Mouse (Mus musculus) neural tube, embryonic 12.5 days (tissue): Measurements from ENCODE around the gene Cpped1. TPM values are rescaled to one million over a fixed set of nuclear protein-coding genes. Genes with fewer than 3 reads are reported as not detected.

Source experiments
- ATAC-seq: fragments of 200-750 bp; cut with Nextera tagmentation; 2 replicates; pipeline ENCODE4 v1.8.0; 2017; ENCODE audit warnings: low read depth, mild to moderate bottlenecking, moderate TSS enrichment, moderate library complexity; ENCODE audit not compliant: low FRiP score
- H3K27ac ChIP-seq: fragments of 300-500 bp; sonication (generic); 2 replicates; pipeline ENCODE4 v1.5.1; 2016
- H3K27me3 ChIP-seq: fragments of 300-500 bp; sonication (generic); replicated peaks from 2 replicates; pipeline ENCODE4 v1.6.1; 2016; ENCODE audit warnings: mild to moderate bottlenecking
- H3K36me3 ChIP-seq: fragments of 300-500 bp; sonication (generic); 2 replicates; pipeline ENCODE4 v1.6.1; 2016; ENCODE audit warnings: mild to moderate bottlenecking
- H3K4me1 ChIP-seq: fragments of 300-500 bp; sonication (generic); 2 replicates; pipeline ENCODE4 v1.6.1; 2016
- H3K4me2 ChIP-seq: fragments of 300-500 bp; sonication (generic); replicated peaks from 2 replicates; pipeline ENCODE4 v1.6.1; 2016; ENCODE audit warnings: mild to moderate bottlenecking
- H3K4me3 ChIP-seq: fragments of 300-500 bp; sonication (generic); 2 replicates; pipeline ENCODE4 v1.5.1; 2016
- H3K9ac ChIP-seq: fragments of 300-500 bp; sonication (generic); 2 replicates; pipeline ENCODE4 v1.6.1; 2016; ENCODE audit warnings: mild to moderate bottlenecking
- H3K9me3 ChIP-seq: fragments of 300-500 bp; sonication (generic); 2 replicates; pipeline ENCODE4 v1.6.1; 2016; ENCODE audit warnings: mild to moderate bottlenecking
- WGBS: fragments of 180-500 bp; shearing (Covaris S2); methylation state at CpG from one replicate; pipeline ENCODE4 v1.1.7; 2016; 5-methylcytosine and 5-hydroxymethylcytosine counted together
- polyA plus RNA-seq: library from polyadenylated mRNA; unstranded; fragments of >200 nt; fragmentation: Nextera tagmentation; extraction: Ambion mirVana; gene quantifications from 2 replicates; pipeline ENCODE4 v1.2.1, GENCODE M21; 2016

The Cpped1 gene
- polyA plus RNA-seq: 16.1 and 17.8 TPM in 2 replicates

- Histone ChIP-seq H3K9me3 (no peaks in the 10 kb centered on the region), H3K4me1 (peaks cover 9% of the 10 kb centered on the region), H3K9ac (peak within 1 kb of the TSS; percentile 61), H3K4me2 (peak within 1 kb of the TSS; percentile 67), H3K27ac (no peak within 1 kb of the TSS), H3K4me3 (peak within 1 kb of the TSS; percentile 55), H3K36me3 (no peaks in the 10 kb centered on the region), H3K27me3 (no peaks in the 10 kb centered on the region)
- WGBS: under 1% methylated on average over 32 of the region's 32 CpGs
- ATAC-seq: peak; percentile 97
Observed at GRCm38 (mm10) chr16:11909035-11909591, at the start of gene Cpped1. TSS of gene Cpped1 (minus strand) at chr16:11909445.

DNA sequence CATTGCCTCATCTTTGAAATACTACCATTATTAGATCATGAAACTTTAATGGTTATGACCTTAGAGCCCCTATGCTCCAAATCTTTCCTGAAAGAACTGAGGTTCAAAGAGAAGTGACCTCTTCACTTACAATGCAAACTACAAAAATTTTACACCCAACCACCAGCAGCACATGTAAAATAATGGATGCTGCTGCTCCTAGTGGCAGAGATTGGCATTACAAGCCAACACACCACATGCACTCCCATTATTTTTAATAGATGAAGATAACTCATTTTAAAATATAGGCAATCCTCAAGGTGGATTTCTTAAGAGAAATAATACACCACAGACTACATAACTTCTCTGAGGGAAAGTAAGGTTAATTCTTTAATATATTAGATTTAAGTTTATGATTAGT, 31.2 kb upstream of the Cpped1 start:
- Histone ChIP-seq H3K27ac (no peak overlapping the region), H3K4me2 (no peak overlapping the region), H3K9ac (no peak overlapping the region), H3K9me3 (no peaks in the 10 kb centered on the region), H3K36me3 (no peaks in the 10 kb centered on the region), H3K27me3 (no peaks in the 10 kb centered on the region), H3K4me1 (no peaks in the 10 kb centered on the region), H3K4me3 (no peak overlapping the region)
- ATAC-seq: no peak

GRCm38 (mm10) chr16:11910801-11911200, 1.6 kb upstream of the Cpped1 start:
- Histone ChIP-seq H3K27ac (no peak overlapping the region), H3K36me3 (no peaks in the 10 kb centered on the region), H3K9ac (no peak overlapping the region), H3K4me3 (no peak overlapping the region), H3K9me3 (no peaks in the 10 kb centered on the region), H3K27me3 (no peaks in the 10 kb centered on the region), H3K4me2 (no peak overlapping the region), H3K4me1 (peaks cover 9% of the 10 kb centered on the region)
- WGBS: 87% methylated on average over 3 of the region's 3 CpGs
- no peak for ATAC-seq

DNA sequence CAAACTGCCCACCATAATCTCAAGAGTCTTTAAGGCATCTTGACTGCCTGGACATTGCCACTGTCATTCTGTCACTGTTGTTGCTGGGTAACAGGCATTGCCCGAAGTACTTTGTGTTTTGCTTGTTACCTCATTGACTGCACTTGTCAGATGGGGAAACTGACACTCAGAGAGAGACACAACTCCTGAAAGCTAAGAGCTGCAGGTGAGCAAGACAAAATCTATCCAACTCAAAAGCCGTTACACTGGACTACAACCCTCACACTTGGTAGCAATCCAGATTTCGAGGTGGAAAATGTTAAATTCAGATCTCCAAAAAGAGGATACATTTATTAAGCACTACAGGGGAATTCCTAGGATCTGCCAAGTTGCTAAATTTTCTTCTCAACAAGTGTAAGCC, 572 bp upstream of the Cpped1 start:
- Histone ChIP-seq H3K4me2 (peak overlapping the region; percentile 67), H3K4me1 (peaks cover 9% of the 10 kb centered on the region), H3K36me3 (no peaks in the 10 kb centered on the region), H3K9me3 (no peaks in the 10 kb centered on the region), H3K9ac (no peak overlapping the region), H3K4me3 (no peak overlapping the region), H3K27ac (no peak overlapping the region), H3K27me3 (no peaks in the 10 kb centered on the region)
- 79% methylated on average over 3 of the region's 3 CpGs for WGBS
- no peak for ATAC-seq

GRCm38 (mm10) chr16:11908461-11909014, 707 bp downstream of the Cpped1 start:
- WGBS: 32% methylated on average over 11 of the region's 11 CpGs
- Histone ChIP-seq H3K4me1 (peaks cover 9% of the 10 kb centered on the region), H3K27ac (no peak overlapping the region), H3K9ac (peak overlapping the region; percentile 61), H3K4me2 (peak overlapping the region; percentile 67), H3K4me3 (peak overlapping the region; percentile 55), H3K36me3 (no peaks in the 10 kb centered on the region), H3K9me3 (no peaks in the 10 kb centered on the region), H3K27me3 (no peaks in the 10 kb centered on the region)
- ATAC-seq: peak; percentile 73

GRCm38 (mm10) chr16:11907816-11908215, 1.4 kb downstream of the Cpped1 start:
- Histone ChIP-seq H3K27ac (no peak overlapping the region), H3K27me3 (no peaks in the 10 kb centered on the region), H3K9ac (no peak overlapping the region), H3K9me3 (no peaks in the 10 kb centered on the region), H3K4me1 (peaks cover 9% of the 10 kb centered on the region), H3K4me3 (no peak overlapping the region), H3K36me3 (no peaks in the 10 kb centered on the region), H3K4me2 (peak overlapping the region; percentile 67)
- ATAC-seq: no peak
- 90% methylated on average over 4 of the region's 4 CpGs for WGBS

DNA sequence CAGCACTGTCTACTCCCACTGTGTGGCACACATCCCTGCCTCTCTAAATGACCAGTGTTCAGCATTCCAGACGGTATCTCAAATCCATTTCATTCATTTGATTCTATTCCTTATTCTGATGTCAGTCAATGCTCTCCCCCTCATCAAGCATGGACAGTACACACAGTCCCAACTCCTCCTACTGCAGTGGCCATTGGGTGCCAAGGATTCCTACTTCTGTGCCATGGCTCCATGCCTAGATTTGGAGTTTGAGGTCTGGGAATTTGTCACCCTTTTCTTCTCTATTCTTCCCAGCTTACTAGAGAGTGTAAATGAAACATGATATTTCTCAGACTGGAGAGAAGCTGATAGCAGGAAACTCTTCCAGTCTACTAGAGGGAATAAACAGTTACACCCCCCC, 2.3 kb downstream of the Cpped1 start:
- WGBS: 83% methylated on average over 1 of the region's 1 CpGs
- Histone ChIP-seq H3K27ac (no peak overlapping the region), H3K4me2 (no peak overlapping the region), H3K9ac (no peak overlapping the region), H3K36me3 (no peaks in the 10 kb centered on the region), H3K9me3 (no peaks in the 10 kb centered on the region), H3K27me3 (no peaks in the 10 kb centered on the region), H3K4me3 (no peak overlapping the region), H3K4me1 (peaks cover 9% of the 10 kb centered on the region)
- no peak for ATAC-seq

- 91% methylated on average over 4 of the region's 4 CpGs for WGBS
- Histone ChIP-seq H3K9ac (no peak overlapping the region), H3K4me3 (no peak overlapping the region), H3K9me3 (no peaks in the 10 kb centered on the region), H3K36me3 (no peaks in the 10 kb centered on the region), H3K27me3 (no peaks in the 10 kb centered on the region), H3K27ac (no peak overlapping the region), H3K4me1 (peaks cover 9% of the 10 kb centered on the region), H3K4me2 (no peak overlapping the region)
- ATAC-seq: no peak
Observed at GRCm38 (mm10) chr16:11905216-11905615, 4.0 kb downstream of the Cpped1 start.

DNA sequence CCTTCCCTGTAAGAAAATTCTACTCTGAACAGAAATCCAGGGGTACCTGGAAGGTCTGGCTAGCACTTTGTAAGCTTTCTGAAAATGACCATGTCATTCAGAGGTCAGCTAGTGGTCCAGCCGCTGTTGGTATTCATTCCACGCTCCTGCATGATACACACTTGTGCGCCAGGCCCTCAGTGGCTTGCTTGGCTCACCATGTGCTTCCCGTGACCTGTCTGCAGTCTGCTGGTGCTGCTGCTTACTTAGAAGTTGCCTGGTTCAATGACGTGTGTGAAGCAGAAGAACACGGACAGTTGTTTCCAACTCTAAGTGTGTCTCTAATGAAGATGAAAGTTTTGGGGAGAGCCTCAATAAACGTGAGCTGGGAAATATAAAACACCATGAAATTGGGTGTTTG, 7.2 kb downstream of the Cpped1 start:
- 72% methylated on average over 7 of the region's 7 CpGs for WGBS
- no peak for ATAC-seq
- no peaks in the 10 kb centered on the region for H3K36me3 ChIP-seq

DNA sequence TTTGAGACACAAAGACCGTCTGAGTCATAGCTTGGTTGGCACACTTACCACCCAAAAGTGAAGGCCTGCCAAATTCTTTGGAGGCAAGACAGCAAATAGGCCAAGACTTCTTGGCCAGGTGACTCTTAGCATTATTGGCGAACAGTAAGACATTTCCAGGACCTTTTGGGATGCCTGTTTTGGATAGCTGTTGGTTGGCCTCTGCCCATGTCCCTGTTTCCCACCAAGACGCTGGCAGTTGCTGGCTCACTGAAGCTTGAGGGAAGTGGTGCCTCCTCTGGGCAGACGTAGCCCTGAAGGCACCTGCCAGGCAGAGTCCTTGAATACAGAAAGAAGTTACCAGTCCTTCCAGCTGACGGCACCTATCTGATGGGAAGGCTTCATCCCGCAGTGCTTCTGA, 8.9 kb downstream of the Cpped1 start:
- Histone ChIP-seq H3K9ac (no peak overlapping the region), H3K4me3 (no peak overlapping the region), H3K4me1 (no peaks in the 10 kb centered on the region), H3K27me3 (no peaks in the 10 kb centered on the region), H3K36me3 (no peaks in the 10 kb centered on the region), H3K4me2 (no peak overlapping the region), H3K27ac (no peak overlapping the region), H3K9me3 (no peaks in the 10 kb centered on the region)
- WGBS: 93% methylated on average over 6 of the region's 6 CpGs
- no peak for ATAC-seq

More for the DNA sequence above, 7.2 kb downstream of the Cpped1 start:
- H3K9me3 ChIP-seq: no peaks in the 10 kb centered on the region
- H3K27me3 ChIP-seq: no peaks in the 10 kb centered on the region
- H3K9ac ChIP-seq: no peak overlapping the region
- no peak overlapping the region for H3K4me2 ChIP-seq
- H3K4me1 ChIP-seq: no peaks in the 10 kb centered on the region
- H3K4me3 ChIP-seq: no peak overlapping the region
- no peak overlapping the region for H3K27ac ChIP-seq

GRCm38 (mm10) chr16:11896411-11896810, 12.8 kb downstream of the Cpped1 start:
- Histone ChIP-seq H3K36me3 (no peaks in the 10 kb centered on the region), H3K4me2 (no peak overlapping the region), H3K4me3 (no peak overlapping the region), H3K9ac (no peak overlapping the region), H3K9me3 (no peaks in the 10 kb centered on the region), H3K27ac (no peak overlapping the region), H3K27me3 (no peaks in the 10 kb centered on the region), H3K4me1 (no peaks in the 10 kb centered on the region)
- 83% methylated on average over 5 of the region's 5 CpGs for WGBS
- ATAC-seq: no peak

GRCm38 (mm10) chr16:11894877-11895276, 14.4 kb downstream of the Cpped1 start:
- H3K9me3 ChIP-seq: no peaks in the 10 kb centered on the region
- no peak overlapping the region for H3K4me3 ChIP-seq
- H3K4me2 ChIP-seq: no peak overlapping the region
- H3K36me3 ChIP-seq: no peaks in the 10 kb centered on the region
- ATAC-seq: no peak
- WGBS: 91% methylated on average over 3 of the region's 3 CpGs
- no peaks in the 10 kb centered on the region for H3K27me3 ChIP-seq
- no peak overlapping the region for H3K27ac ChIP-seq
- no peaks in the 10 kb centered on the region for H3K4me1 ChIP-seq
- H3K9ac ChIP-seq: no peak overlapping the region

DNA sequence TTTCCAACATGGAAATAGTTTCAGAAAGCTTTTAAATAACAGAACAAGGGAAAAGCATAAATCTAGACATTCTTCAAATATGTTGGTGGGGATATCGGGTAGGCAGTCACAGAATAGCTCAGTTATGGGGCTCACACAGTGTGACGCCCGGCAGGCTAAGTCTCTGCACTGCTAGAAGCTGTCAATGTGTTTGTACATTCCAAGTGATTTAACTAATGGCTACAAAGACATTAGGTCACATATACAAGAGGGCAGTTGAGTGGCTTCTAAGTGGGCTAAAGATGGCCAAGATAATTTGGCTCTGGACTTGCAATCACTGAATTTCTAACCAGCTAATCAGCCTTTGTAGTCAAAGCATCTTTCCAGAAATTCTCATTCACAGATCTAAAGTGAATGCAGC, 19.1 kb downstream of the Cpped1 start:
- H3K4me2 ChIP-seq: no peak overlapping the region
- H3K4me1 ChIP-seq: no peaks in the 10 kb centered on the region
- H3K27me3 ChIP-seq: no peaks in the 10 kb centered on the region
- no peak overlapping the region for H3K4me3 ChIP-seq
- H3K9ac ChIP-seq: no peak overlapping the region
- no peaks in the 10 kb centered on the region for H3K9me3 ChIP-seq
- ATAC-seq: no peak
- no peak overlapping the region for H3K27ac ChIP-seq
- H3K36me3 ChIP-seq: 0 out of 2 replicates have a peak, but pooled peaks cover 12% of the 10 kb centered on the region
- 56% methylated on average over 3 of the region's 3 CpGs for WGBS
